Mouse (Mus musculus): ENCODE data around the gene Defb5. TPM values are rescaled to one million over a fixed set of nuclear protein-coding genes. Genes with fewer than 3 reads are reported as not detected.

The Defb5 gene
- polyA plus RNA-seq, 1 experiment from 2014 or later = not detected

Other genes starting within 250 kb of the Defb5 start
- gene Defb38, start 221.0 kb upstream of the Defb5 start, polyA plus RNA-seq (2015; fragmentation: Nextera tagmentation; extraction: Ambion mirVana) = not detected in 2 replicates
- not detected in 2 replicates for gene Defb39, start 182.8 kb upstream of the Defb5 start, polyA plus RNA-seq (2015; fragmentation: Nextera tagmentation; extraction: Ambion mirVana)
- not detected in 2 replicates for gene Defb12, start 132.7 kb upstream of the Defb5 start, polyA plus RNA-seq (2015; fragmentation: Nextera tagmentation; extraction: Ambion mirVana)
- gene Defb34, start 123.8 kb upstream of the Defb5 start, polyA plus RNA-seq (2015; fragmentation: Nextera tagmentation; extraction: Ambion mirVana) = not detected in 2 replicates
- gene Gm45826, start 106.8 kb upstream of the Defb5 start, polyA plus RNA-seq (2015; fragmentation: Nextera tagmentation; extraction: Ambion mirVana) = not detected in 2 replicates
- gene Defb14, start 53.2 kb upstream of the Defb5 start, polyA plus RNA-seq (2015; fragmentation: Nextera tagmentation; extraction: Ambion mirVana) = not detected in 2 replicates
- gene Defb4, start 48.9 kb upstream of the Defb5 start, polyA plus RNA-seq (2015; fragmentation: Nextera tagmentation; extraction: Ambion mirVana) = not detected in 2 replicates
- gene Defb6, start 22.1 kb upstream of the Defb5 start, polyA plus RNA-seq (2015; fragmentation: Nextera tagmentation; extraction: Ambion mirVana) = not detected in 2 replicates
- not detected in 2 replicates for gene Defb46, start 7.7 kb upstream of the Defb5 start, polyA plus RNA-seq (2015; fragmentation: Nextera tagmentation; extraction: Ambion mirVana)
- gene Defb3, start 45.8 kb downstream of the Defb5 start, polyA plus RNA-seq (2015; fragmentation: Nextera tagmentation; extraction: Ambion mirVana) = not detected in 2 replicates
- gene Defb8, start 200.0 kb downstream of the Defb5 start, polyA plus RNA-seq (2015; fragmentation: Nextera tagmentation; extraction: Ambion mirVana) = not detected in 2 replicates
- not detected in 2 replicates for gene Defb7, start 247.5 kb downstream of the Defb5 start, polyA plus RNA-seq (2015; fragmentation: Nextera tagmentation; extraction: Ambion mirVana)

All from liver, postnatal 0 days (tissue).